Mouse (Mus musculus): ENCODE measurements at regions not wholly inside any gene's neighbourhood (a gene's known extent, or its start where the extent isn't known, plus 50 kb on each side); places are given as distances from the start of the nearest gene placed in this dataset.

DNA sequence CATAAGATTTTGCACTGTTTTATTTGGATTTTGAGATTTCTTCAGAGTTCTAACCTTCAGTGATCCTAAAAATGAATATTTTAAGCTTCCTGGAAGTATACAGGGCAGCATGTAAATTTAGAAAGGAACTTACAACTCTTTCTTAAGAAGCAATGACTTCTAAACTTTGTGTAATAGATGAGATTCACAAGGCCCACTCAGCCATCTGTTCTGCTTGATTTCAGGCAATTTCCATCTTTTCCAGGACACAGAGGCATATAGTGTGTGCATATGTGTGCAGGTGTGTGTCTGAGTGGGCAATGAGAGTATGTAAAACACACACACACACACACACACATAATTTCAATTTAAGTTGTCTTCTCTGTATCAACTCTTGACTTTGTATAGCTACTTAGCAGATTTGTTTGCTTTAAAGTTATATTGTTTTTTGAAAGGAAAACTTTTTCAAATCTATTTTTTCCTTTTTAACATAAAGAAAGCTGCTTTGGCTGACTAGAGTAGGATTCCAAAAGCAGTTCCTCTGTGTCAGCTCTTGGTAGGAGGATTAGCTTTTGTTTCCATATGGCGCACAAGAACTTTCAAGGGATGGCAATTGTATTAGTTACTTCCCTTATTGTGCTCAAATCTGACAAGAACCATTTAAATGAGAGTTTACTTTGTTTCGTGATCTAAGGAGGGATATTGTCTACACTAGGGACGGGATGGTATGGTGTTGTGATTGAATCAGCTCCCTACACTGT is 387.6 kb downstream of the D3Ertd751e start:
- DNase-seq (ENCODE audit: low read depth, low spot score) = no peak

DNA sequence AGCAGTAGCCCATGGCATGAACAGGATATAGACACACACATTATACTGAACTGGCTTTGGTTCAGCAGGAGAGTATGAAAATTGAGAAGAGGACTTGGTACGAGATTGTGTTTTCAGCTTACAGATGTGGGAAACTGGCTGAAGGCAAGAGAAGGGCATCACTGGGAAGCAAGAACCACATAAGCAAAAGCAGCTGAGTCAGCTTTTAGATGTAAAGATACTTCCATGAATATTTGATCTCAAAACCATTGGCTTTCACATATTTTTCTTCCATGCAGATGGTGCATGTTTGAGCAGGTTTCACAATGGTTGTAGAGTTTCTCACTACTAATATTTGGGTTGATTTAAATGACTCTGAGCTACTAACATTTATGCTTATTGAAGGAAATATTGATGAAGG is 389.9 kb downstream of the D3Ertd751e start:
- DNase-seq (ENCODE audit: low read depth, low spot score) = no peak

DNA sequence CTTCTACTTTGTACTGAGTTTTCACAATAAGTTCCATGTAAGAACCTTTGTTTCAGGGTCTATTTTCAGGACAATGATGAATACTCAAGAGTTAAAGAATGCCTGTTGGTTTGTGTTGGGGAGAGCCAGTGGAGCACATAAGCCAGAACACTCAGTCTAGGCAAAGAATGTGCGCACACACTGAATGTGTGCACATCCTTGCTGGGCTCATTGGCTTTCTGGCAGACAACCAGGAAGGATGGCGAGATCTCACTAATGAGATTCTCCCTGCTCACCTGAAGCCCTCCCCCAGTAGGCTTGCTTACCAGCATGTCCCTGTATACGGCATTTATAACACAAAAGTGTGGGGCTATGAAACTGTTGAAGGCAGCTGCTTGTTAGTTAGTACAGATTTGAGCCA is 411.0 kb downstream of the D3Ertd751e start:
- DNase-seq (ENCODE audit: low read depth, low spot score) = no peak

DNA sequence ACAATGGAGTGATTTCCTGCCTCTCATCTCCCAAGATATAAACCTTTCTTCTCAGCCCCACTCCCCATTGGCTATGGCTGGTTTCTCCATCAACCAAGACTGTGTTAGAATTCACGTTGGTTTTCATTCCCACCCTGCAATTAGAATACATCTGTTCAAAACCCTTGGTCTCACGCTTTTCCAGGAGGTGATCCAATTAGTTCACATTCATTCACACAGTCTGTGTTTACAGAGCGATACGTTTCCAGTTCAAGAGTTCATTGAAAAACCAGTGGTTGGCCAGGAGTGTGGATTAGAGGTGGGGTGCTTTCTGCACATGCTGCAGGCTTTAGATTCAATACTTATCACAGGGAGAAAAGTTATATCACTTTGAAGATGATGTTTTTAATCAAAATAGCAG is 412.5 kb downstream of the D3Ertd751e start:
- DNase-seq (ENCODE audit: low read depth, low spot score) = no peak

DNA sequence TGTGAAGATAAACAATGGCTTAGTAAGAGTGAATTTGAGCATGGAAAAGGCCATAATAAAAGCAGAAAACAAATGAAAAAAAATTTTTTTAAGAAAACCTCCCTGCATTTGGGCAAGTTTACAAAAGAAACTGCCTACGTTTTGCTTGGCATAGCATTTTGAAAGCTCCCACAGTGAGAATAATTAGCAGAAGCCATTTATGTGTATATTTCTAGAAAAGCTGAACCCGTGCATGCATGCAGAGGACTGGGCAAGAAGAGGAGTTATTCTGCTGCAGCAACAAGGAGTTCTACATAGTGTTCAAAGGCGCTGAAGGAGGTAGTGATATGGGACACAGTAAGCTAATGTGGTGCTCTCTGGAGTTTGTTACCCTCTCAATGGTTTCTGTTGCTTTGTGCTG is 421.3 kb downstream of the D3Ertd751e start:
- DNase-seq (ENCODE audit: low read depth, low spot score) = no peak

DNA sequence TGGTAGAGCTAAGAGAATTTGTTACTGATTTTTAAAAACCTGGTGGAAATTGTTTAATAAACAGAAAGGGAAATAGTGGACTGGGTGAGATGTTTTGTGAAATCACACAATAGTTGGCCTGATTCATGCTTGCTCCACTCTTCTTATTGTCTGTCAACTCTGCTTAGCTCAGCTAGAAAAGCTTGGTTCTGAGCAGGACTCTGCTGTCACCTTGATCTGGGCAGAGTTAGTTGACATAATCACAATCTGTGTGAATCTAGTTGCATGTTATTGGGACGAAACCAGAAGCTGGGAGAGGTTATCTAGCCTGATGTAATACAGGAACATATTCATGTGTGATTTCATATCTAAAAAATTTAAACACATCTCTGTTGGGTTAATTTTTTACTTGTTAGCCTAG is 456.8 kb downstream of the D3Ertd751e start:
- no peak for DNase-seq (ENCODE audit: low read depth, low spot score)

DNA sequence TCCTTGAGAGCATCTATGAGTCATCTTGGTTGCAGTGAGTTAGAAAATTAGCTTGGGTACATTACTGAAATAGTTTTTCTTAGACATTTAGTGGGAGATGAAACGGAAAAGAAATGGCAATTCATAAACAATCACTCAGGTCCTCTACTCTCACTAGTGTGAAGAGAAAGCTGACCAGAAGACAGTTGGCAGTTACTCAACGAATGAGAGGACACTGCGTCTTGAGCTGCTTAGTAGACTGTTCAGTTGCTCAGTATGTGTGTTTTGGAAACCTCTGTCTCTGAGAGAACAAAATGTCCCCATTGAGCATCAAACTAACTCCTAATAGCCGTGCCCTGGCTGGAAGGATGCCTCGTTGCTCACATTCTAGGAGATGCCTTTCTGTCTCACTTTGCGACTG is 459.0 kb downstream of the D3Ertd751e start:
- no peak for DNase-seq (ENCODE audit: low read depth, low spot score)

DNA sequence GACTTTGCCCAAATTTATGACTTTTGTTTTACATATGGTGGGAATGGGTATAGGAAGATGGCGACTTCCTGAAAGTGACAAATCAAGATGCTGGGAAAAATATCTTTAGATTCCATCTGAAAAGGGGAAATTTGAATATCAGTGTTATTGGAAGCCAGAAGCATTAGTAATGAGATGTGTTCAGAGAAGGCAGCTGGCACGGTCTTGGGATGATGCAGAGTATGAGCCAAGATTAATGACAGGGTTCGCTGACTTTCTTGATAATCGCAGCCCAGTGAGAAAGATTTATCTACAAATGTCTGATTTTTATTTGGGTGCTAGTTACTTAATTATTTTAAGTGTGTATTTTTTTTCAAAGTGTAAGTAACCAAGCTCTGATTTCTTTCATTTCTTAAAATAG is 463.2 kb downstream of the D3Ertd751e start:
- no peak for DNase-seq (ENCODE audit: low read depth, low spot score)

DNA sequence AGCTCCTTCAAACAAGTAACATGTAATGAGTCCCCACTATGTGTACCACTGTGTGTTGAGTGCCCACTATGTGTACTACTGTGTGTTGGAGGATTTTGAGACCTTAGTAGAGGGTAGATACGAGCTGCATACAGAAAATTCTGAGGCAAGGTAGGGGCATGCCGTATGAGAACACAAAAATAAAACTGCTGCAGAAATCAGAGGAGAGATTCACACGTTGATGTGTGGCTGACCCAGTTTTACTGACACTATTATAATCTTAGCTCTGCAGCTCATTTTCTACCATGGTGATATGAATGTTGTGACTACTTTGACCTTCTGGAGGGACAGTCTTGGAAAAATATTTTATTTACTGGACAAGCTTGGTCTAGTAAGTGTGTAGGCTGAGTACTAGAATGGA is 469.0 kb downstream of the D3Ertd751e start:
- DNase-seq (ENCODE audit: low read depth, low spot score) = no peak

DNA sequence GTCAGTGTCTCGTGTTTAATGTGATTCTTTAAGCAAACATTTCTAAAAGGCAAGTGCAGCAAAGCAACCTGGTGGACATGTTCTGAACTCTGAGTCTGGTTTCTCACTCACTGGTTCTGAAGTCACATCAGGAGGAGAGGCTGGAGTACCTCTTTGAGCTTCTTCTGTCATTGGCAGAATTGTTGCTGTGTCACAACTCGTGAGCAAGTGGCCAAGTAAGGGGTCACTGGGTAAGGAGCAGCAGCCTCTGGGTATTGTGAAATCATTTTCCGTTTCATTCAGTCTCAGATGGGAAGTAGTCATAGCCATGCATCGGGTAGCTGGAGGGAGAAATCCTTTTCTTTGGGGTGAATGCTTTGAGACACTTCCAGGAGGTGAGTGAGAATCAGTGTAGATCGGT is 470.0 kb downstream of the D3Ertd751e start:
- DNase-seq (ENCODE audit: low read depth, low spot score) = no peak

DNA sequence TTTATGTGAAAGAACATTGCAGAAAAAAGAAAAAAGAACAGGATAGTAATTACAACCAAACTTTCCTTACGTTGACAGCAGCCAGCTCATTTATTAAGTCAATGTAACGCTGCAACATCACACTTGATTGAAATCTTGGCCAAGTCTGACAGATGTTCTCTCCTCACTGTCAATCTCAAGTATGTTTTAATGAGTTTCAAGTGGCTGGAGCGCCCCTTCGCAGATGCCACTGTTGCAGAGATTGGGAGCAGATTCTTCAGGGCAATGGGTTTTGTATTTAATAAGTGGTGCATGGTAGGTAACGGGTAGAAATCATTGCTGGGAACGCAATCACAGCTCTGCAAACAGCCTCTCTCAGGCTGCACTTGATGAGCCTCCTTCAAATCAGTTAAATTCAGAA is 470.8 kb downstream of the D3Ertd751e start:
- no peak for DNase-seq (ENCODE audit: low read depth, low spot score)

DNA sequence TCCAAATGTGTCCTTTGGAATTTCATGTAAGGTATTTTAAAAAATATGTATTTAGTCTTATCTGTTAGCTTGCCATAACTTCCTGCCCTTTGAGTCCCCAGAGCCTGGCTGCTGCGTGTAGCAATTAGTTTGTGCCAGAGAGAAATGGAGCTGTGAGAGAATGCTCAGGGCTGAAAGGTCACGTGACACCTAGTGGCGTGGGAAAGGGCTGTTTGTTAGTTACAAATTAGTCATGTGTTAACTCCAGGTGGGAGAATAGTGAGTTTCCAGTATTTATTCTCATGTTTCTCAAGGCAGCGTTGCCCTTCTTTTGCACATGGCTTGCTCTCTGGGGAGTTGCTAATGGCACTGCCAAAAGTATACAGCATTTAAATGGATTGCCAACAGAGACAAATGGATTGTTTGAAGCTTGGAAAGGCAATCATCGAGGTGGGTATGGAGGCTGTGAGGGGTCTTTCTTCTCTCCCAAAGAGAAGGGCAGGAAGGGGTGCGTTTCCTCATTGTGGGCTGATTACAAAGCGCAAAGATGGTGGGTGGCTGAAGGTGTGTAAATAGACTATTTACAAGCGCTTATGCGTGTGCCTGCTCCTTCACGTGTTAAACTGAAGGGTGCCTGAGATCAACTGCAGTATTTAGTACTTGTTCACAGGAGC is 472.3 kb downstream of the D3Ertd751e start:
- DNase-seq (ENCODE audit: low read depth, low spot score) = no peak

DNA sequence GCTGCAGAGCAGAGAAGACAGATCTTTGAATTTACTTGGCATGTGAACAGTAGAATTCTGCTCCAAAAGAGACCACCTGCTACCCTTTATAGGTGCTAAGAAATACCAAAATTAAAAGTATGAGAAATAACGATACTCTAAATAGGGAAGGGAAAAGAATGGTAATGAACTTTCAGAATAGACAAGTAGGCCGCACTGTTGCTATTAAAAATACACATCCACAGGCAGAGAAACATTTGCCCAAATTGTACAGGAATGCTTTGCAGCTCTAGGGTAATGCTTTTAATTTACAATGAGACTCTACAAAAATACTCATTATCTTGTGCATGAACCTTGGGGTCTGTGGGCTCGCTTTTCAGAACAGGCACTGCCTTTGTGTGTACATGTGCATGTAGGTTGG is 476.3 kb downstream of the D3Ertd751e start:
- DNase-seq (ENCODE audit: low read depth, low spot score) = no peak

DNA sequence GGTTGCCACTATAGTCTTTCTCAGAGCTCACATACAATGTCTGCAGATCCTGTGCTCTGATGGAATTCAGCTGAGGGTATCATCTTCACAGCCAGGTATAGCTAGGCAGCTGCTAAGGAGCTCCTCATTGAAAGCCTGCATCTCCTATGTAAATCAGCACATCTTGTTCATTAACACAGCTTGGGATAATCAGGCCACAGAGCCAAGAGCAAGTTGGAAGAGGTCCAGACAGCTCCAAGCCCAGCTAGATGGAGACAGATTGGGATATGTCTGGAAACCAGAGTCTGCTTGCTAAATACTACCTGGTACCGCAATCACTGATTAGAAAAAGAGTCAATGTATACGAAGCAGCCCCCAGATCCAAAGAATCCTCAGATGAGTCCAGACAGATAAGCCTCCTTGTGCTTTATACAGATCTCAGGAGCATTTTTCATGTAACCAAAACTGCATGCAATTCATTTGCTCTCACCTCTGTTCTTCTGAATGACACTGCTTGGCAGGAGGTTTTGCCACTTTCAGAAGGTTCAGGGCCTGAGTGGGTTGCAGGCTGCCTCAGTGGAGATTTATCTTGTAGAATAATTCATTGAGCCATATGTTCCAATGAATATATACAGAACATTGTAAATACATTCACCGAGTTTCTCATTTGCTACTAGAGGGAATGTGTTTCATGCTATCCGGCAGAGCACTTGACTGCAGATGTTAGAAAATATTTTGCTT is 485.4 kb downstream of the D3Ertd751e start:
- DNase-seq (ENCODE audit: low read depth, low spot score) = no peak

DNA sequence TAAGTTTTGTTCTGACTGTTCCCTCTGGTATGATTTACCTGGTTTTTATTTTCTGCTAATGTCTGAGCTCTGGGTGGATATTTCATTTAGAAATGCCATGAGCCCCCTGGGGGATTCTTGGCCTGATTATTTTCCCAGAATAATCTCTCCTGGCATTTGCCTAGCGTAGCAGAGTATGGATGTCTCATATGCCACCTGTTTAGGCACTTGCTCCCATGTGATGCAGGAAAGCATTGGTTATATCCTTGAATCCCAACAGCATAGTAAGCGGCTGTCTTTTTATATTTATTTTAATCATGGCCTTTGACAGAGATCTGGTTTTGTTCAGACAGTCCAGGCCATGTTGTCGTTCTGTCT is 486.0 kb downstream of the D3Ertd751e start:
- no peak for DNase-seq (ENCODE audit: low read depth, low spot score)

DNA sequence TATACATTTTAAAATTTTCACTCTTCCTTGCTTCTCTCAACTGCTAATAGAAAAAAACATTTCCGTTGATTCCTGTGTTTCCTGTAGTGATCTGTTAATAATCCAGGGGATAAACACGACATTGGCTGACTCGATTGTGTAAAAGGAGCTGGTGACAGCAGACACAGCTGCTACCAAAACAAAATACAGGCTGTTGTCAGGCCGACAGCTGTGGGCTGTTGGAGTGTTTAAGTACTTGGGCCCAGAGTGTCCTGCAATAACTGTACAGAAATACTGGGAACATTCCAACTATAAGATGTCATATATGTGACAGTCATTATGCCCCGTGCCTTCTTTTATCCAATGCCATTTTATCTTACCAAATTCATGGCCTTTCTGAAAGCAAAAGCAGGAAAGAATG is 489.9 kb downstream of the D3Ertd751e start:
- DNase-seq (ENCODE audit: low read depth, low spot score) = no peak

DNA sequence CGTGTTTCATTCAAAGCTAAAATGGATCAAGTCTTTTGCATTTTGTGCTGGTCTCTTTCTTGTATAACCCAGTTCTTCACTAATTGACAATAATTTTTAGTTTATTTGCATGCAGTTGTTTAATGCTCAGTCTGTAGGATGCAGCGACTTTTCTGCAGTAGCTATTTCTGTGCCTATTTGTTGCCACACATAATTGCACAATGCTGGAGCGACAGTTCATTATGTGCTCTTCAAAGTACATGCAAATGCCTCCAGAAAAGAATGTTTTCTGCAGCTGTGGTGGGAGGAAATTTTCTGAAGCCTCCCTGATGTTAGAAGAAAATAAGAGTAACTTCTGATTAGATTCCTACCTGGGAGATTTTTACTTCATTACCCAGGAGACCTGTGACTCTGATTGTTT is 491.3 kb downstream of the D3Ertd751e start:
- DNase-seq (ENCODE audit: low read depth, low spot score) = no peak

DNA sequence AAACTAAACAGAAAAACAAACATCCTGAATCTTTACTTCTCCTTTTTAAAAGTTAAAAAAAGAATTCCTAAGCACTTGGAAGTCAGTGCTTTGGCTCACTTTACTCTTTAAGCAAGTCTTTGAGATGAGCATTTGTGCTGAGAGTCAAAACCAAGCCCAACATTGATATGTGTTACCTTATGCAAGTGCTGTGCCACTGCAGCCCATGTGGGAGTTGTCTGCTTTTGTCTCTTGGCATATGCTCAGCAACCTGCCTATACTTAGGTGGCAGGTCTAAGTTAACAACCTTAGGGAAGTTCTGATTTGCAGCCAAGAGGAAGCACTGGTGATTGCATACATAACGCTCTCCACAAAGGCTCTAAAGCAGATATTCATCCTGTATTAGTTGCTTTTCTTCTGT is 493.1 kb downstream of the D3Ertd751e start:
- DNase-seq (ENCODE audit: low read depth, low spot score) = no peak

All from R1 (cell line).